Mouse (Mus musculus) c-Kit-negative CD71-positive TER-119-positive erythroid progenitor cells, embryonic 14.5 days (primary cell): ENCODE measurements around the gene E2f4.

ENCODE experiments used
- DNase-seq: peaks from one replicate; pipeline ENCODE4 v3.0.0-alpha.2; 2013; ENCODE audit warnings: low read depth, low spot score

E2f4 gene

GRCm38 (mm10) chr8:105347428-105348221, 50.2 kb downstream of the E2f4 start, which contains the start of gene Fhod1:
Gene Fhod1 (minus strand): TSS chr8:105347953.
- peak; percentile 81 for DNase-seq

GRCm38 (mm10) chr8:105348450-105349095, 51.1 kb downstream of the E2f4 start, which contains the start of gene Slc9a5:
Gene Slc9a5 (plus strand): TSS chr8:105348843.
- no peak for DNase-seq

GRCm38 (mm10) chr8:105349096-105349771, 51.8 kb downstream of the E2f4 start:
- DNase-seq: no peak

- DNase-seq: no peak
These were observed 52.7 kb downstream of the E2f4 start for GRCm38 (mm10) chr8:105350186-105350585.

GRCm38 (mm10) chr8:105353583-105354135, 56.2 kb downstream of the E2f4 start:
- DNase-seq: no peak

GRCm38 (mm10) chr8:105354549-105354948, 57.1 kb downstream of the E2f4 start:
- DNase-seq: no peak
